Mouse (Mus musculus) kidney, embryonic 16.5 days (tissue): ENCODE results near the gene Gnaz. TPM values are rescaled to one million over a fixed set of nuclear protein-coding genes. Genes with fewer than 3 reads are reported as not detected.

Experiments used
- ATAC-seq: fragments of 200-750 bp; cut with Nextera tagmentation; 2 replicates; pipeline ENCODE4 v1.8.0; 2017; ENCODE audit warnings: moderate TSS enrichment; ENCODE audit not compliant: low FRiP score, low TSS enrichment
- H3K27ac ChIP-seq: fragments of 300-500 bp; sonication (generic); 2 replicates; pipeline ENCODE4 v1.5.1; 2014; ENCODE audit warnings: low read length
- H3K27me3 ChIP-seq: fragments of 300-500 bp; sonication (generic); 2 replicates; pipeline ENCODE4 v1.6.1; 2014; ENCODE audit warnings: low read length, control low read depth, mixed read lengths; ENCODE audit not compliant: insufficient read depth
- H3K36me3 ChIP-seq: fragments of 300-500 bp; sonication (generic); 2 replicates; pipeline ENCODE4 v1.6.1; 2014; ENCODE audit warnings: low read length, control low read depth, mixed read lengths; ENCODE audit not compliant: insufficient read depth
- H3K4me1 ChIP-seq: fragments of 300-500 bp; sonication (generic); 2 replicates; pipeline ENCODE4 v1.6.1; 2014; ENCODE audit warnings: low read length, control low read depth, mixed read lengths; ENCODE audit not compliant: insufficient read depth
- H3K4me2 ChIP-seq: fragments of 300-500 bp; sonication (generic); replicated peaks from 2 replicates; pipeline ENCODE4 v1.6.1; 2014; ENCODE audit warnings: low read depth, low read length
- H3K4me3 ChIP-seq: fragments of 300-500 bp; sonication (generic); 2 replicates; pipeline ENCODE4 v1.5.1; 2014; ENCODE audit warnings: mild to moderate bottlenecking, low read length
- H3K9ac ChIP-seq: fragments of 300-500 bp; sonication (generic); replicated peaks from 2 replicates; pipeline ENCODE4 v1.6.1; 2014; ENCODE audit warnings: low read length
- H3K9me3 ChIP-seq: fragments of 300-500 bp; sonication (generic); 2 replicates; pipeline ENCODE4 v1.6.1; 2016; ENCODE audit warnings: low read length, control low read depth
- WGBS: fragments of 180-500 bp; shearing (Covaris S2); extraction: QIAGEN DNeasy Blood & Tissue Kit; methylation state at CpG from one replicate; pipeline ENCODE4 v1.1.7; 2014; 5-methylcytosine and 5-hydroxymethylcytosine counted together
- polyA plus RNA-seq: library from polyadenylated mRNA; unstranded; fragments of >200 nt; fragmentation: Nextera tagmentation; extraction: Ambion mirVana; gene quantifications from 2 replicates; pipeline ENCODE4 v1.2.1, GENCODE M21; 2015

Gnaz gene
- polyA plus RNA-seq, 1 experiment from 2014 or later, result 6.2 TPM

GRCm38 (mm10) chr10:74989814-74990213 lies 22.8 kb downstream of the Gnaz start:
- Histone ChIP-seq H3K9me3 (no peaks in the 10 kb centered on the region), H3K4me2 (no peak overlapping the region), H3K27ac (no peak overlapping the region; the same call in 1 of the 2 replicates), H3K36me3 (0 out of 2 replicates have a peak, but pooled peaks cover 3% of the 10 kb centered on the region), H3K4me3 (no peak overlapping the region), H3K27me3 (no peaks in the 10 kb centered on the region), H3K4me1 (peaks cover 32% of the 10 kb centered on the region), H3K9ac (no peak overlapping the region)
- 74% methylated on average over 4 of the region's 4 CpGs for WGBS
- ATAC-seq, result no peak

GRCm38 (mm10) chr10:74990584-74991322 lies 23.8 kb downstream of the Gnaz start:
- H3K36me3 ChIP-seq, result 0 out of 2 replicates have a peak, but pooled peaks cover 3% of the 10 kb centered on the region
- H3K4me3 ChIP-seq, result no peak overlapping the region
- peaks cover 41% of the 10 kb centered on the region for H3K4me1 ChIP-seq
- H3K9me3 ChIP-seq, result no peaks in the 10 kb centered on the region
- H3K27ac ChIP-seq, result peak overlapping the region; percentile 61
- H3K4me2 ChIP-seq, result peak overlapping the region; percentile 28
- 24% methylated on average over 26 of the region's 26 CpGs for WGBS
- H3K27me3 ChIP-seq, result no peaks in the 10 kb centered on the region
- peak; percentile 71 for ATAC-seq
- peak overlapping the region; percentile 59 for H3K9ac ChIP-seq

- WGBS, result 11% methylated on average over 5 of the region's 5 CpGs
- Histone ChIP-seq H3K4me2 (peak overlapping the region; percentile 45), H3K9ac (no peak overlapping the region), H3K4me1 (peaks cover 38% of the 10 kb centered on the region), H3K36me3 (0 out of 2 replicates have a peak, but pooled peaks cover 3% of the 10 kb centered on the region), H3K9me3 (no peaks in the 10 kb centered on the region), H3K27ac (no peak overlapping the region), H3K27me3 (no peaks in the 10 kb centered on the region), H3K4me3 (no peak overlapping the region)
- ATAC-seq, result no peak
Measured at GRCm38 (mm10) chr10:74994863-74995262, 27.9 kb downstream of the Gnaz start.

- Histone ChIP-seq H3K4me2 (peak overlapping the region; percentile 45), H3K4me3 (peak overlapping the region; percentile 15), H3K9ac (peak overlapping the region; percentile 14; the same call in 1 of the 2 replicates), H3K27ac (no peak overlapping the region), H3K36me3 (0 out of 2 replicates have a peak, but pooled peaks cover 3% of the 10 kb centered on the region), H3K4me1 (peaks cover 33% of the 10 kb centered on the region), H3K27me3 (no peaks in the 10 kb centered on the region), H3K9me3 (no peaks in the 10 kb centered on the region)
- ATAC-seq, result 0 out of 2 replicates have a peak, but pooled peaks have one; percentile 16
- WGBS, result 3% methylated on average over 17 of the region's 17 CpGs
Measured at GRCm38 (mm10) chr10:74995377-74995776, 28.4 kb downstream of the Gnaz start.

- no peaks in the 10 kb centered on the region; the same call in 1 of the 2 replicates for H3K27me3 ChIP-seq
- WGBS, result 95% methylated on average over 8 of the region's 8 CpGs
- no peak overlapping the region for H3K27ac ChIP-seq
- H3K4me2 ChIP-seq, result no peak overlapping the region
- H3K36me3 ChIP-seq, result no peaks in the 10 kb centered on the region
- no peak overlapping the region for H3K4me3 ChIP-seq
- H3K9ac ChIP-seq, result no peak overlapping the region
- ATAC-seq, result no peak
- H3K9me3 ChIP-seq, result no peaks in the 10 kb centered on the region
- no peaks in the 10 kb centered on the region for H3K4me1 ChIP-seq
Measured at GRCm38 (mm10) chr10:75001391-75001790, 34.4 kb downstream of the Gnaz start.

- peaks cover 12% of the 10 kb centered on the region; the same call in 1 of the 2 replicates for H3K4me1 ChIP-seq
- WGBS, result 72% methylated on average over 3 of the region's 3 CpGs
- H3K36me3 ChIP-seq, result no peaks in the 10 kb centered on the region
- no peak overlapping the region for H3K4me3 ChIP-seq
- no peaks in the 10 kb centered on the region for H3K9me3 ChIP-seq
- no peak for ATAC-seq
- no peak overlapping the region for H3K27ac ChIP-seq
- no peak overlapping the region for H3K4me2 ChIP-seq
- H3K9ac ChIP-seq, result no peak overlapping the region
- no peaks in the 10 kb centered on the region; the same call in 1 of the 2 replicates for H3K27me3 ChIP-seq
Measured at GRCm38 (mm10) chr10:75004067-75004466, 37.1 kb downstream of the Gnaz start.

- no peak overlapping the region for H3K9ac ChIP-seq
- peak; percentile 49 for ATAC-seq
- no peaks in the 10 kb centered on the region for H3K36me3 ChIP-seq
- no peak overlapping the region for H3K4me3 ChIP-seq
- no peak overlapping the region for H3K4me2 ChIP-seq
- H3K4me1 ChIP-seq, result peaks cover 12% of the 10 kb centered on the region; the same call in 1 of the 2 replicates
- H3K27me3 ChIP-seq, result no peaks in the 10 kb centered on the region; the same call in 1 of the 2 replicates
- H3K9me3 ChIP-seq, result no peaks in the 10 kb centered on the region
- 38% methylated on average over 8 of the region's 8 CpGs for WGBS
- H3K27ac ChIP-seq, result no peak overlapping the region
Measured at GRCm38 (mm10) chr10:75006889-75007662, 40.1 kb downstream of the Gnaz start.

- H3K9ac ChIP-seq, result no peak overlapping the region
- H3K36me3 ChIP-seq, result no peaks in the 10 kb centered on the region
- no peaks in the 10 kb centered on the region for H3K9me3 ChIP-seq
- no peak for ATAC-seq
- H3K4me2 ChIP-seq, result no peak overlapping the region
- H3K4me1 ChIP-seq, result peaks cover 12% of the 10 kb centered on the region; the same call in 1 of the 2 replicates
- WGBS, result 88% methylated on average over 15 of the region's 15 CpGs
- no peak overlapping the region for H3K4me3 ChIP-seq
- H3K27ac ChIP-seq, result no peak overlapping the region
- no peaks in the 10 kb centered on the region; the same call in 1 of the 2 replicates for H3K27me3 ChIP-seq
Measured at GRCm38 (mm10) chr10:75010704-75011103, 43.7 kb downstream of the Gnaz start.

GRCm38 (mm10) chr10:75015465-75015864 lies 48.5 kb downstream of the Gnaz start:
- peak; percentile 43; the same call in 1 of the 2 replicates for ATAC-seq
- H3K4me3 ChIP-seq, result no peak overlapping the region
- no peak overlapping the region for H3K27ac ChIP-seq
- no peaks in the 10 kb centered on the region for H3K36me3 ChIP-seq
- H3K4me2 ChIP-seq, result no peak overlapping the region
- H3K27me3 ChIP-seq, result no peaks in the 10 kb centered on the region
- 68% methylated on average over 14 of the region's 14 CpGs for WGBS
- H3K4me1 ChIP-seq, result no peaks in the 10 kb centered on the region
- H3K9ac ChIP-seq, result no peak overlapping the region
- no peaks in the 10 kb centered on the region for H3K9me3 ChIP-seq
